Mouse (Mus musculus) thymus, postnatal 4 days (tissue): ENCODE data around the gene Hist1h2bb.
"Not testable (repeated sequence)": the region's sequence is repeated elsewhere in the genome, so short reads cannot be mapped to it uniquely, and the experiment has no call there.

Source experiments
- DNase-seq: peaks from one replicate; pipeline ENCODE4 v3.0.0; 2021

Hist1h2bb gene

GRCm38 (mm10) chr13:23746201-23747080 is at the start of gene Hist1h2bb:
Gene Hist1h2bb, plus strand, starts transcription at chr13:23746734.
- DNase-seq, result peak; percentile 74

- DNase-seq, result peak; percentile 82
These were observed 48.8 kb upstream of the Hist1h2bb start for GRCm38 (mm10) chr13:23697491-23698299.

- DNase-seq, result peak; percentile 98
These were observed 48.2 kb upstream of the Hist1h2bb start, which contains the start of gene Hist1h4c for GRCm38 (mm10) chr13:23698300-23698693. Gene Hist1h4c, minus strand, starts transcription at chr13:23698454.

GRCm38 (mm10) chr13:23698996-23699395 is 47.5 kb upstream of the Hist1h2bb start:
- DNase-seq, result no peak

- DNase-seq, result no peak
These were observed 46.8 kb upstream of the Hist1h2bb start for GRCm38 (mm10) chr13:23699767-23700166.

GRCm38 (mm10) chr13:23700786-23701520 is 45.6 kb upstream of the Hist1h2bb start:
- DNase-seq, result peak; percentile 77

GRCm38 (mm10) chr13:23702220-23702619 is 44.3 kb upstream of the Hist1h2bb start:
- no peak for DNase-seq

- not testable (repeated sequence) for DNase-seq
These were observed 43.7 kb upstream of the Hist1h2bb start for GRCm38 (mm10) chr13:23702801-23703200.

- DNase-seq, result no peak
These were observed 40.7 kb upstream of the Hist1h2bb start for GRCm38 (mm10) chr13:23705751-23706356.

- DNase-seq, result no peak
These were observed 39.8 kb upstream of the Hist1h2bb start for GRCm38 (mm10) chr13:23706771-23707170.

GRCm38 (mm10) chr13:23708041-23708440 is 38.5 kb upstream of the Hist1h2bb start:
- DNase-seq, result no peak

GRCm38 (mm10) chr13:23708654-23709053 is 37.9 kb upstream of the Hist1h2bb start:
- no peak for DNase-seq

GRCm38 (mm10) chr13:23709714-23710373 is 36.7 kb upstream of the Hist1h2bb start:
- DNase-seq, result no peak

- DNase-seq, result peak; percentile 74
These were observed 36.0 kb upstream of the Hist1h2bb start, which contains the start of gene Hfe for GRCm38 (mm10) chr13:23710374-23711089. Gene Hfe, minus strand, starts transcription at chr13:23710854.

GRCm38 (mm10) chr13:23716261-23717042 is 30.1 kb upstream of the Hist1h2bb start:
- no peak for DNase-seq

- no peak for DNase-seq
These were observed 29.4 kb upstream of the Hist1h2bb start for GRCm38 (mm10) chr13:23717176-23717575.

GRCm38 (mm10) chr13:23717593-23718245 is 28.8 kb upstream of the Hist1h2bb start:
- not testable (repeated sequence) for DNase-seq

GRCm38 (mm10) chr13:23724239-23724638 is 22.3 kb upstream of the Hist1h2bb start:
- no peak for DNase-seq

GRCm38 (mm10) chr13:23725213-23725612 is 21.3 kb upstream of the Hist1h2bb start:
- no peak for DNase-seq
